Mouse (Mus musculus): ENCODE results near the gene Polr2a. TPM values are rescaled to one million over a fixed set of nuclear protein-coding genes. Genes with fewer than 3 reads are reported as not detected.

The Polr2a gene
- polyA plus RNA-seq, 1 experiment from 2014 or later, result 39.3 TPM

GRCm38 (mm10) chr11:69699595-69699994, 58.8 kb downstream of the Polr2a start:
- H3K27ac ChIP-seq (replicated peaks; ENCODE audit: low read depth, low read length), result no peak overlapping the region
- WGBS, result 50% methylated on average over 1 of the region's 1 CpGs
- H3K36me3 ChIP-seq (ENCODE audit: control insufficient read depth, insufficient read depth, low read length), result no peaks in the 10 kb centered on the region
- ATAC-seq (ENCODE audit: low read depth) (no peak), DNase-seq (ENCODE audit: low spot score) (no peak)
- H3K4me3 ChIP-seq (ENCODE audit: low read depth, low read length), result no peak overlapping the region
- no peak overlapping the region for H3K9ac ChIP-seq (ENCODE audit: low read depth, low read length)
- no peaks in the 10 kb centered on the region for H3K4me1 ChIP-seq (ENCODE audit: control insufficient read depth, insufficient read depth, low read length)
- H3K4me2 ChIP-seq (ENCODE audit: low read depth, low read length), result no peak overlapping the region
- H3K9me3 ChIP-seq (ENCODE audit: control insufficient read depth, low read length), result no peaks in the 10 kb centered on the region
- no peaks in the 10 kb centered on the region for H3K27me3 ChIP-seq (replicated peaks; ENCODE audit: control insufficient read depth, insufficient read depth, low read length)

- Histone ChIP-seq H3K36me3 (ENCODE audit: control insufficient read depth, insufficient read depth, low read length) (no peaks in the 10 kb centered on the region), H3K27ac (replicated peaks; ENCODE audit: low read depth, low read length) (no peak overlapping the region), H3K4me3 (ENCODE audit: low read depth, low read length) (no peak overlapping the region), H3K9me3 (ENCODE audit: control insufficient read depth, low read length) (no peaks in the 10 kb centered on the region), H3K27me3 (replicated peaks; ENCODE audit: control insufficient read depth, insufficient read depth, low read length) (no peaks in the 10 kb centered on the region), H3K4me1 (ENCODE audit: control insufficient read depth, insufficient read depth, low read length) (no peaks in the 10 kb centered on the region), H3K4me2 (ENCODE audit: low read depth, low read length) (no peak overlapping the region), H3K9ac (ENCODE audit: low read depth, low read length) (no peak overlapping the region)
- DNase-seq (ENCODE audit: low spot score), result no peak
- no peak for ATAC-seq (ENCODE audit: low read depth)
- WGBS, result 73% methylated on average over 5 of the region's 5 CpGs
These were observed 59.9 kb downstream of the Polr2a start for GRCm38 (mm10) chr11:69698574-69698973.

GRCm38 (mm10) chr11:69697396-69697795, 61.0 kb downstream of the Polr2a start:
- no peak overlapping the region for H3K4me2 ChIP-seq (ENCODE audit: low read depth, low read length)
- no peaks in the 10 kb centered on the region for H3K4me1 ChIP-seq (ENCODE audit: control insufficient read depth, insufficient read depth, low read length)
- DNase-seq (ENCODE audit: low spot score), result no peak
- no peaks in the 10 kb centered on the region for H3K36me3 ChIP-seq (ENCODE audit: control insufficient read depth, insufficient read depth, low read length)
- H3K9me3 ChIP-seq (ENCODE audit: control insufficient read depth, low read length), result no peaks in the 10 kb centered on the region
- H3K27ac ChIP-seq (replicated peaks; ENCODE audit: low read depth, low read length), result no peak overlapping the region
- no peaks in the 10 kb centered on the region for H3K27me3 ChIP-seq (replicated peaks; ENCODE audit: control insufficient read depth, insufficient read depth, low read length)
- H3K4me3 ChIP-seq (ENCODE audit: low read depth, low read length), result no peak overlapping the region
- H3K9ac ChIP-seq (ENCODE audit: low read depth, low read length), result no peak overlapping the region
- WGBS, result 92% methylated on average over 3 of the region's 3 CpGs
- ATAC-seq (ENCODE audit: low read depth), result no peak

GRCm38 (mm10) chr11:69695361-69696181, 62.9 kb downstream of the Polr2a start, which contains the start of the genes Tnfsf12 and Tnfsfm13:
Gene Tnfsf12, minus strand, starts transcription at chr11:69695849.
Gene Tnfsfm13, minus strand, starts transcription at chr11:69696098.
- WGBS, result 3% methylated on average over 30 of the region's 41 CpGs
- Histone ChIP-seq H3K27me3 (replicated peaks; ENCODE audit: control insufficient read depth, insufficient read depth, low read length) (no peaks in the 10 kb centered on the region), H3K9ac (ENCODE audit: low read depth, low read length) (peak within 1 kb of the TSS; percentile 86), H3K4me3 (ENCODE audit: low read depth, low read length) (peak within 1 kb of the TSS; percentile 55), H3K36me3 (ENCODE audit: control insufficient read depth, insufficient read depth, low read length) (no peaks in the 10 kb centered on the region), H3K4me1 (ENCODE audit: control insufficient read depth, insufficient read depth, low read length) (no peaks in the 10 kb centered on the region), H3K27ac (replicated peaks; ENCODE audit: low read depth, low read length) (peak within 1 kb of the TSS; percentile 79), H3K4me2 (ENCODE audit: low read depth, low read length) (peak within 1 kb of the TSS; percentile 93), H3K9me3 (ENCODE audit: control insufficient read depth, low read length) (no peaks in the 10 kb centered on the region)
- DNase-seq (ENCODE audit: low spot score) (peak; percentile 68), ATAC-seq (ENCODE audit: low read depth) (peak; percentile 80)

- Histone ChIP-seq H3K27ac (replicated peaks; ENCODE audit: low read depth, low read length) (peak overlapping the region; percentile 79), H3K9me3 (ENCODE audit: control insufficient read depth, low read length) (no peaks in the 10 kb centered on the region), H3K4me3 (ENCODE audit: low read depth, low read length) (peak overlapping the region; percentile 55), H3K9ac (ENCODE audit: low read depth, low read length) (peak overlapping the region; percentile 86), H3K4me2 (ENCODE audit: low read depth, low read length) (peak overlapping the region; percentile 93), H3K27me3 (replicated peaks; ENCODE audit: control insufficient read depth, insufficient read depth, low read length) (no peaks in the 10 kb centered on the region), H3K36me3 (ENCODE audit: control insufficient read depth, insufficient read depth, low read length) (no peaks in the 10 kb centered on the region), H3K4me1 (ENCODE audit: control insufficient read depth, insufficient read depth, low read length) (no peaks in the 10 kb centered on the region)
- DNase-seq (ENCODE audit: low spot score), result no peak
- ATAC-seq (ENCODE audit: low read depth), result peak; percentile 24; the same call in 1 of the 2 replicates
- WGBS, result 15% methylated on average over 6 of the region's 6 CpGs
These were observed 63.4 kb downstream of the Polr2a start for GRCm38 (mm10) chr11:69695046-69695360.

- Histone ChIP-seq H3K27me3 (replicated peaks; ENCODE audit: control insufficient read depth, insufficient read depth, low read length) (no peaks in the 10 kb centered on the region), H3K4me3 (ENCODE audit: low read depth, low read length) (no peak overlapping the region), H3K9me3 (ENCODE audit: control insufficient read depth, low read length) (no peaks in the 10 kb centered on the region), H3K4me2 (ENCODE audit: low read depth, low read length) (no peak overlapping the region), H3K27ac (replicated peaks; ENCODE audit: low read depth, low read length) (no peak overlapping the region), H3K9ac (ENCODE audit: low read depth, low read length) (no peak overlapping the region), H3K36me3 (ENCODE audit: control insufficient read depth, insufficient read depth, low read length) (no peaks in the 10 kb centered on the region), H3K4me1 (ENCODE audit: control insufficient read depth, insufficient read depth, low read length) (no peaks in the 10 kb centered on the region)
- no peak for DNase-seq (ENCODE audit: low spot score)
- no peak for ATAC-seq (ENCODE audit: low read depth)
- WGBS, result 64% methylated on average over 11 of the region's 11 CpGs
These were observed 64.9 kb downstream of the Polr2a start for GRCm38 (mm10) chr11:69693421-69693965.

GRCm38 (mm10) chr11:69692863-69693262, 65.6 kb downstream of the Polr2a start:
- H3K36me3 ChIP-seq (ENCODE audit: control insufficient read depth, insufficient read depth, low read length), result no peaks in the 10 kb centered on the region
- no peak overlapping the region for H3K27ac ChIP-seq (replicated peaks; ENCODE audit: low read depth, low read length)
- no peaks in the 10 kb centered on the region for H3K27me3 ChIP-seq (replicated peaks; ENCODE audit: control insufficient read depth, insufficient read depth, low read length)
- no peak overlapping the region for H3K9ac ChIP-seq (ENCODE audit: low read depth, low read length)
- no peak for ATAC-seq (ENCODE audit: low read depth)
- H3K4me3 ChIP-seq (ENCODE audit: low read depth, low read length), result no peak overlapping the region
- no peak for DNase-seq (ENCODE audit: low spot score)
- 78% methylated on average over 6 of the region's 6 CpGs for WGBS
- H3K4me1 ChIP-seq (ENCODE audit: control insufficient read depth, insufficient read depth, low read length), result no peaks in the 10 kb centered on the region
- no peak overlapping the region for H3K4me2 ChIP-seq (ENCODE audit: low read depth, low read length)
- no peaks in the 10 kb centered on the region for H3K9me3 ChIP-seq (ENCODE audit: control insufficient read depth, low read length)

- H3K9ac ChIP-seq (ENCODE audit: low read depth, low read length), result no peak overlapping the region
- ATAC-seq (ENCODE audit: low read depth) (no peak), DNase-seq (ENCODE audit: low spot score) (no peak)
- no peaks in the 10 kb centered on the region for H3K4me1 ChIP-seq (ENCODE audit: control insufficient read depth, insufficient read depth, low read length)
- H3K27ac ChIP-seq (replicated peaks; ENCODE audit: low read depth, low read length), result no peak overlapping the region
- 69% methylated on average over 9 of the region's 9 CpGs for WGBS
- H3K27me3 ChIP-seq (replicated peaks; ENCODE audit: control insufficient read depth, insufficient read depth, low read length), result no peaks in the 10 kb centered on the region
- H3K4me2 ChIP-seq (ENCODE audit: low read depth, low read length), result no peak overlapping the region
- H3K36me3 ChIP-seq (ENCODE audit: control insufficient read depth, insufficient read depth, low read length), result no peaks in the 10 kb centered on the region
- no peak overlapping the region for H3K4me3 ChIP-seq (ENCODE audit: low read depth, low read length)
- no peaks in the 10 kb centered on the region for H3K9me3 ChIP-seq (ENCODE audit: control insufficient read depth, low read length)
These were observed 66.1 kb downstream of the Polr2a start for GRCm38 (mm10) chr11:69692196-69692811.
